Mouse (Mus musculus) embryonic facial prominence, embryonic 10.5 days (tissue): ENCODE results near the gene Gabpa. TPM values are rescaled to one million over a fixed set of nuclear protein-coding genes. Genes with fewer than 3 reads are reported as not detected.

ENCODE experiments used
- DNase-seq: peaks from one replicate; pipeline ENCODE4 v3.0.0-alpha.2; 2017; ENCODE audit warnings: low spot score
- H3K27ac ChIP-seq: fragments of 300-500 bp; sonication (generic); replicated peaks from 2 replicates; pipeline ENCODE4 v1.5.1; 2016; ENCODE audit warnings: mild to moderate bottlenecking
- H3K27me3 ChIP-seq: fragments of 300-500 bp; sonication (generic); replicated peaks from 2 replicates; pipeline ENCODE4 v1.6.1; 2016; ENCODE audit warnings: low read depth, mild to moderate bottlenecking; ENCODE audit not compliant: poor library complexity, severe bottlenecking
- H3K36me3 ChIP-seq: fragments of 300-500 bp; sonication (generic); replicated peaks from 2 replicates; pipeline ENCODE4 v1.6.1; 2016; ENCODE audit warnings: mild to moderate bottlenecking, moderate library complexity
- H3K4me1 ChIP-seq: fragments of 300-500 bp; sonication (generic); 2 replicates; pipeline ENCODE4 v1.6.1; 2016
- H3K4me3 ChIP-seq: fragments of 300-500 bp; sonication (generic); 2 replicates; pipeline ENCODE4 v1.5.1; 2016; ENCODE audit warnings: mild to moderate bottlenecking, moderate library complexity
- H3K9me3 ChIP-seq: fragments of 300-500 bp; sonication (generic); 2 replicates; pipeline ENCODE4 v1.6.1; 2016; ENCODE audit warnings: mild to moderate bottlenecking
- WGBS: fragments of 180-500 bp; shearing (Covaris S2); methylation state at CpG from one replicate; pipeline ENCODE4 v1.1.7; 2016; 5-methylcytosine and 5-hydroxymethylcytosine counted together
- polyA plus RNA-seq: library from polyadenylated mRNA; unstranded; fragments of >200 nt; fragmentation: Nextera tagmentation; extraction: Ambion mirVana; gene quantifications from 2 replicates; pipeline ENCODE4 v1.2.1, GENCODE M21; 2016

Gabpa gene
- polyA plus RNA-seq, 1 experiment from 2014 or later: 38.7 TPM

DNA sequence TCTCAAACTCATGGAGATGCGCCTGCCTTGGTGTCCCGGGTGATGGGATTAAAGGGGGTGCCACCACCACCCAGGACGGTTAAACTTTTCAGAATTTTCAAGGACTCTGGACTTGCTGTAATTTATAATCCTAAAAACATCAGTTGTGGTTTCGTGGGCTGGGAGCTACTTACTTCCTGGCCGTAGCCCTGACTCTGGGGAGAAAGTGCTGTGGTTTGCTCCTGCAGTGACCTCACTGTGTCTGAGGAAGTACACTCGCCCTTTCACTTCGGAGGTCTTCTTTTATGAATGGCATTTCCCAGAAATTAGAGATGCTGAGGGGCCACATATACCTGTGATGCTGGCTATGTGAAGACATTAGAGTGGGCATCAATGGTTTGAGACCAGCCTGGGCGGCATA is 20.2 kb upstream of the Gabpa start:
- 85% methylated on average over 8 of the region's 8 CpGs for WGBS
- Histone ChIP-seq H3K27me3 (no peaks in the 10 kb centered on the region), H3K4me3 (no peak overlapping the region), H3K4me1 (no peaks in the 10 kb centered on the region), H3K36me3 (no peaks in the 10 kb centered on the region), H3K9me3 (no peaks in the 10 kb centered on the region), H3K27ac (no peak overlapping the region)
- no peak for DNase-seq

DNA sequence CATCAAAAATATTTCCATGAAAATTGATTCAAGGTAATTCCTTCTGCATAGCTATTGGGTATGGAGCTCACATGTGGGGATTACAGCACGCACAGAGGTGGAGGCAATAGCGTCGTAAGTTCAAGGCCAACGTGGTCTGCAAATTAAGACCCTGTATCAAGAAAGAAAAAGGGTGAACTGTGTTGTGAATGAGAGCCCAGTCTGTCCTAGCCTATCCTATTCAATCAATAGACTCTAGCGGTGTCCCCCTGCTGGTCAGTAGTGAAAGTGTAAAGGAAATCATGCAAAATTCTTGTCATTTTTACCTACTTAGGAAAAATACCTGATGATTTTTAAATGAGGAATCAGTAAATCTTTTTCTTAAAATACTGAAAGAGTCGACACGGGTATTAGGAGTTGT is 17.3 kb upstream of the Gabpa start:
- Histone ChIP-seq H3K4me1 (no peaks in the 10 kb centered on the region), H3K9me3 (no peaks in the 10 kb centered on the region), H3K27ac (no peak overlapping the region), H3K4me3 (no peak overlapping the region), H3K36me3 (peaks cover 13% of the 10 kb centered on the region), H3K27me3 (no peaks in the 10 kb centered on the region)
- 41% methylated on average over 7 of the region's 7 CpGs for WGBS
- peak; percentile 22 for DNase-seq

DNA sequence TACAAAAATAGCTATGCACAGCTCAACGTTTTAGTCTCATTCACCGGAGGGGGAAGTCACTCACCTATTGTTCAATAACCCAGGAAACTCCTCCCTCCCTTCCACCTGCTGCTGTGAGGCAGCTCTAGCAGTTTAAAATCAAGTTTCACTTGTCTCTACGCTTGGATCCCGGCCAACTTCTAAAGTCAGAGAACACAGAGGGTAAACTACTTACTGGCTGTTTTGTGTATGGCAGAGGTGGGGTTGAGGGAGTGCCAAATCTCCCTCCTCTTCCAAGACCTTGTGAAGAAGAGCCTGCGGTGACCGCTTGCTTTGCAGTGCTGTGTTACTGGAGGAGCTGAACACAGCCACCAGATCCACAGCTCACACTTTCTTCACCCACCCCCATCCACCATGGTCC is 9.7 kb upstream of the Gabpa start:
- Histone ChIP-seq H3K36me3 (peaks cover 86% of the 10 kb centered on the region), H3K4me3 (no peak overlapping the region), H3K9me3 (no peaks in the 10 kb centered on the region), H3K27ac (no peak overlapping the region), H3K27me3 (no peaks in the 10 kb centered on the region), H3K4me1 (no peaks in the 10 kb centered on the region)
- 85% methylated on average over 6 of the region's 6 CpGs for WGBS
- no peak for DNase-seq

DNA sequence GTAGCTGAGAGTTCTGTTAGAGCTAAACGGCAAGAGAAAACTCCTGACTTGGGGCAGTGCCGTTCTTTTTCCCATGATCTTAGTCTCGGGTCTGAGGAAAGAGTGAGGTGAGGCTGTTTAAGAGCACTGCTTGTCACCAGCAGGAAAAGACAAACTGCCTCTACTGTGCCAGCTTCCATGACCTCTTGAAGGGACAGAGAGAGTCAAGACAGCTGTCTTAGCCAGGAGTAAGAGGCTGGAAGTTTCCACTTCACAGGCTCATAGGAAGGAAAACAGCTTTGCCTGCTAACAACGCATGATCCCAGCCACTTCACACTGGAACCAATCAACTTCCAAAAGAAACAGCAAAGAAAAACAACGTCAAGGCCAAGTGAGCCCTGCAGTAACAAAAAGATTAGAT is 3.0 kb upstream of the Gabpa start:
- Histone ChIP-seq H3K27me3 (no peaks in the 10 kb centered on the region), H3K9me3 (no peaks in the 10 kb centered on the region), H3K36me3 (peaks cover 65% of the 10 kb centered on the region), H3K4me3 (no peak overlapping the region), H3K27ac (no peak overlapping the region), H3K4me1 (peaks cover 16% of the 10 kb centered on the region)
- no peak for DNase-seq
- WGBS: 88% methylated on average over 5 of the region's 5 CpGs

DNA sequence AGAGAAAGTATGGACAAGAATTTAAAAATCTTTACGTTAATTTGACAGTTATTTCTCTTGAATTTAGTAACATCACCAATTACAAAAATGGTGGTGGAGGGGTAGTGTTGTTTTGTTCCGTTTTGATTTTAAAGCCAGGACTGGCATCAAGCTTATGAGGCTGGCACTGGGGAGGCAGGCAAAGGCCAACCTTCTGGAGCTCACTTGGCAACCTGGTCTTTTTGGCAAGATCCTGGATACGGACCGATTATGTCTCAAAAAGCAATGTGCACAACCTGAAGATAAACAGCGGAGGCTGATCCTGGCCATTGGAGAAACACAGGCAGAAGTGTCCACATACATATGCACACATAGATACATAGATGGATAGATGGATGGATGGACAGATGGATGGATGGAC is 2.0 kb upstream of the Gabpa start:
- Histone ChIP-seq H3K4me1 (peaks cover 22% of the 10 kb centered on the region), H3K4me3 (no peak overlapping the region), H3K27ac (no peak overlapping the region), H3K27me3 (no peaks in the 10 kb centered on the region), H3K9me3 (no peaks in the 10 kb centered on the region), H3K36me3 (peaks cover 60% of the 10 kb centered on the region)
- whole genome bisulfite sequencing: 95% methylated on average over 5 of the region's 5 CpGs
- no peak for DNase-seq

DNA sequence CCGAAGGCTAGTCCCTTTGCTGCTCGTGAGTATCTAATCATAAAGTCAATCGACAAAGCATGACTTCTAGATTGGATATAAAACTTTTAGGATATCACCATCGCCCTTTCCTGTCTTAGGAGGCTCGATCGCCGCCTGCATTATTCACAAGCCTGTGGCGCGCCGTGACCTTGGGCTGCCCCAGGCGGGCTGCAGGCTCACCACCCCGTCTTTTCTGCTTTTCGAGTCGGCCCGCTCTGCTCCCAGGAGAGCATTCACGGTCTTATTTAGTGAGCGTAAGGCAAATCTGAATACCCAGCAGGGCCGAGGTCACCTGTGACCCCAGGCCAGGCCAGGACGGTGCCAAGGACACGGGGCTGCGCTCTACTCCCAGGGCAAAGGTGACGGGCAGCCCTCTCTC is 381 bp upstream of the Gabpa start:
- H3K9me3 ChIP-seq: no peaks in the 10 kb centered on the region
- H3K4me3 ChIP-seq: peak overlapping the region; percentile 94
- H3K36me3 ChIP-seq: peaks cover 48% of the 10 kb centered on the region
- no peaks in the 10 kb centered on the region for H3K27me3 ChIP-seq
- under 1% methylated on average over 22 of the region's 22 CpGs for WGBS
- peak overlapping the region; percentile 99 for H3K27ac ChIP-seq
- H3K4me1 ChIP-seq: peaks cover 22% of the 10 kb centered on the region
- no peak for DNase-seq

DNA sequence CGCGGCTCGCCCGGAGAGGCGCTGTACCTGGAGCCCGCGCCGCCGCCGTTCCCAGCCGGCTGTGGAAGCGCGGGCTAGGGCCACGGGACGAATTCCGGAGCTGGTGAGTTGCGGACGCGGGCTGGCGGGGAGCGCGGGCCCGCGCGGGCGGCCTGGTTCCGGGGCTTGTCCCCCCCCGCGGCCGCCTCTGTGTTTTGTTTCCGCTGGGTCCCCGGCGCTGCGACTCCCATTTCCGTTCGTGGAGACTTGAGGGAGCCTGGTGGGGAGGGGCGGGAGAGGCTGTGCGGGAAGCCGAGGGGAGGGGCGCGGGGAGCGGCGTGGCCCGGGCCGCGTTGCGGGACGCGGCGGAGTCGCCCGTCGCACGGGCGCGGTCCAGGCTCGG is 707 bp downstream of the Gabpa start, which contains the start of gene Atp5j:
Gene Atp5j (minus strand): TSS at position 185 of the 382 bp plus-strand sequence.
- peak within 1 kb of the TSS; percentile 94 for H3K4me3 ChIP-seq
- WGBS: under 1% methylated on average over 57 of the region's 57 CpGs
- DNase-seq: peak; percentile 86

DNA sequence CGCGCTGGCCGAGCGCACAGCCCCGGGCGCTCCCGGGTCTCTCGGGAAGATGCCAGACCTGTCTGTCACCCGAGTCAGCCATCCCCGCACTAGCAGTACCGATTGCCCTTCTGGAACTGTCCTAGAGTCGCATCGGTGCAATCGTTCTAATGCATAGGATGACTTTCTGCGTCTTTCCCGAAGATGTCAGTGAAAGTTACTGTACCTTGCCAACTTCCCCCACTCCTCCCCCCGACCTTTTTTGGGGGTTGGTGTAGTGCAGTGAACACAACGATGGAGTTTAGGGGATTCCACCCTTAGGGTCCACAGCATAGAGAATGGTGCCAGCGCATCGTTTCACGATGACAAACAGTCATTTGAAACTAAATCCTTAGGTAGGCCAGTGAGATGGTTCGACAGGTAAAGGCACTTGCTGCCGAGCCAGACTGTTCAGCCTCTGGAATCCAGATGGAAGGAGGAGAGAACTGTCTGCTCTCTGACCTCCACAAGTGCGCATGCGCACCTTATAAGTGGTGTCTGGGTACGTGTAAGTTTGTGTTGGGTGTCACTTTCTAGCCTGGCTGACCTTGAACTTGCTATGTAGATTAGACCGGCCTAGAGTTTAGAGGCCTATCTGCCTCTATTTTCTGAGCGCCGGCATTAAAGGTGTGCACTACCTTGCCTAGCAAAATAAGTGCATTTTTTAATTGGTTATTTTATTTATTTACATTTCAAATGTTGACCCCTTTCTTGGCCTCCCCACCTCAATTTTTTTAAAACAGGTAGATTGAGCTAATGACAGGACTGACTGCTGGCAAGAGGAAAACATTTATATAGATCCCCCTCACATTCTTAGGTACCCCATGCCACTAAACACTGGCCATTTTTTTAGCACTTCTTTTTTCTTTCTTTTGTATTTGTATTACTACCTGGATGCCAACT is 1.4 kb downstream of the Gabpa start:
- Histone ChIP-seq H3K4me3 (peak overlapping the region; percentile 94), H3K9me3 (no peaks in the 10 kb centered on the region), H3K27ac (peak overlapping the region; percentile 99), H3K4me1 (peaks cover 22% of the 10 kb centered on the region), H3K27me3 (no peaks in the 10 kb centered on the region), H3K36me3 (peaks cover 46% of the 10 kb centered on the region)
- peak; percentile 67 for DNase-seq
- WGBS: 7% methylated on average over 29 of the region's 29 CpGs

More for the DNA sequence above, 707 bp downstream of the Gabpa start, which contains the start of gene Atp5j:
- no peaks in the 10 kb centered on the region for H3K27me3 ChIP-seq
- peaks cover 46% of the 10 kb centered on the region for H3K36me3 ChIP-seq
- peaks cover 22% of the 10 kb centered on the region for H3K4me1 ChIP-seq
- H3K9me3 ChIP-seq: no peaks in the 10 kb centered on the region
- H3K27ac ChIP-seq: peak within 1 kb of the TSS; percentile 99

DNA sequence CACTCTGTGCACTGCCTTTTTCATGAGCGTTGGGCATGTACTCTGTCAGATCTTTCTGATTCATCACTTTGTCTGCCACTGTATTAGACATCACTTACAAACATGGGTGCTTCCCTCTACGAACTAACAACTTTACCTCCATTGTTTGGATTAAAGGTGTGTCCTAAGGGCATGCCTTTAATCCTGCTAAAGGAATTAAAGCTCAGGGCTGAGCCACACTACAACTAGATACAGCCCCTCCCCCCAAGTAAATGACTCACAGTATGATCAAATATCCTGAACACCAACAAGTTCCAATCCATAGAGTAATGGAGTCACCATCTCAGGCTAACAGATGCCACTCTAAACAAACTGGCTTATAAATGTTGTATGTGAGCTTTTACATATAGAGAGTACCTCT is 3.9 kb downstream of the Gabpa start:
- Histone ChIP-seq H3K27me3 (no peaks in the 10 kb centered on the region), H3K4me1 (peaks cover 19% of the 10 kb centered on the region), H3K4me3 (no peak overlapping the region), H3K9me3 (no peaks in the 10 kb centered on the region), H3K27ac (no peak overlapping the region), H3K36me3 (peaks cover 42% of the 10 kb centered on the region)
- 81% methylated on average over 2 of the region's 2 CpGs for WGBS
- no peak for DNase-seq

DNA sequence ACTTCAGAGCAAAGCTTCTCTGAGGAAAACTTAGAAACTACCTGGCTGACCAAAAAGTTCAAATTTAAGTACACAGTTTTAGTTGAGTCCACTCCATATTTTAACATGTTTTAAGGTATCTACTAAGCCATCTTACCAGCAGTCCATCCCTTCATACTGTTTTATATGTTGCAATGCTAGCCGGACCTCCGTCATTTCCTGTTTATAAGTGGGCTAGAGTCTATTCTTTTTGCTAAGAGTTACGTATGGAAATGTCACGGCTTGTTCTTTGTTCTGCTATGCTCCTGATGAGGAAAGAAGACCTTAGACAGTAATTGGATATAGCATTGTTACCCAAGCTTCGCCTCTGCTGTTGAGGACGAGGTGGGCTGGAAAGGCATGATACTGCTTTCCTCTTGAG is 18.8 kb downstream of the Gabpa start:
- H3K27me3 ChIP-seq: no peaks in the 10 kb centered on the region
- H3K4me1 ChIP-seq: no peaks in the 10 kb centered on the region
- no peak overlapping the region for H3K4me3 ChIP-seq
- no peaks in the 10 kb centered on the region for H3K9me3 ChIP-seq
- no peak overlapping the region for H3K27ac ChIP-seq
- no peak for DNase-seq
- peaks cover 96% of the 10 kb centered on the region for H3K36me3 ChIP-seq
- 93% methylated on average over 6 of the region's 6 CpGs for WGBS

DNA sequence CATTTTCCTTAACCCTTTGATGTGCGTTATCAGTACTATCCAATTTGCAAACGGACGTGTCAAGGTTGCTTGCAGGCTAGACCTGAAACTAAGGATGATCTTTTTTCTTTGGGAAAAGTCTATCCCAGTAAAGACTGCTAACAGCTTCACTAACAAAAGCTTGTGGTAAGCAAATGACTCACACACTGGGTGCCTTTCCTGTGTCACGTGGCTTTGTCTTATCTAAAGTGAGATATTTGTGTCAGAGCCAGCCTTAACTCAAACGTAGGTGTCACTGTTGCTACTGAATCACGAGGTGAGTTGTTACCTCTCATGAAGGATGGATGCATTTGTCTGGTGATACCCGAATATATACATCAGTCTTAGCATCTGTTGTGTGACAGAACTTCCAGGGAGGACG is 29.9 kb downstream of the Gabpa start:
- no peaks in the 10 kb centered on the region for H3K27me3 ChIP-seq
- 90% methylated on average over 8 of the region's 8 CpGs for WGBS
- peaks cover 55% of the 10 kb centered on the region for H3K36me3 ChIP-seq

DNA sequence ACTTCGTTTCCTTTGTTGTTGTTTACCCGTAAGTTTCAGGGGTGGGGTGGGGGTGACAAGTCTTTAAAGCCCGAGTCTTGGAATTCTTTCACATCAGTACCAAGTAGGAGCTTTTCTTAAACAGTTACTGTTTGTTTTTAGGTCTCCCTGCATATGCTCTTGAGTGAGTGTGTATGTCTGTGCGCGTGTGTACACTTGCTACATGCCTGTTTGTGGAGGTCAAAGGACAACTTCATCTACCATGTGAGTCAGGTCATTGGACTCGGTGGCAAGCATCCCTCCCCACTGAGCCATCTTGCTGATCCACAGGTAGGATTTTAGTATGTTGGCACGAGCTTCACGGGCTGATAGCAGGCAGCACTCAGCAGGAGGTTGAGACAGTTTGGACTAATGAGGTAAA is 39.1 kb downstream of the Gabpa start:
- no peaks in the 10 kb centered on the region for H3K27me3 ChIP-seq
- no peak overlapping the region for H3K27ac ChIP-seq
- no peak for DNase-seq
- H3K4me1 ChIP-seq: no peaks in the 10 kb centered on the region
- H3K9me3 ChIP-seq: no peaks in the 10 kb centered on the region
- H3K4me3 ChIP-seq: no peak overlapping the region
- 83% methylated on average over 8 of the region's 8 CpGs for WGBS
- no peaks in the 10 kb centered on the region for H3K36me3 ChIP-seq

More for the DNA sequence above, 29.9 kb downstream of the Gabpa start:
- H3K27ac ChIP-seq: no peak overlapping the region
- no peak for DNase-seq
- no peak overlapping the region for H3K4me3 ChIP-seq
- no peaks in the 10 kb centered on the region for H3K4me1 ChIP-seq
- no peaks in the 10 kb centered on the region for H3K9me3 ChIP-seq

DNA sequence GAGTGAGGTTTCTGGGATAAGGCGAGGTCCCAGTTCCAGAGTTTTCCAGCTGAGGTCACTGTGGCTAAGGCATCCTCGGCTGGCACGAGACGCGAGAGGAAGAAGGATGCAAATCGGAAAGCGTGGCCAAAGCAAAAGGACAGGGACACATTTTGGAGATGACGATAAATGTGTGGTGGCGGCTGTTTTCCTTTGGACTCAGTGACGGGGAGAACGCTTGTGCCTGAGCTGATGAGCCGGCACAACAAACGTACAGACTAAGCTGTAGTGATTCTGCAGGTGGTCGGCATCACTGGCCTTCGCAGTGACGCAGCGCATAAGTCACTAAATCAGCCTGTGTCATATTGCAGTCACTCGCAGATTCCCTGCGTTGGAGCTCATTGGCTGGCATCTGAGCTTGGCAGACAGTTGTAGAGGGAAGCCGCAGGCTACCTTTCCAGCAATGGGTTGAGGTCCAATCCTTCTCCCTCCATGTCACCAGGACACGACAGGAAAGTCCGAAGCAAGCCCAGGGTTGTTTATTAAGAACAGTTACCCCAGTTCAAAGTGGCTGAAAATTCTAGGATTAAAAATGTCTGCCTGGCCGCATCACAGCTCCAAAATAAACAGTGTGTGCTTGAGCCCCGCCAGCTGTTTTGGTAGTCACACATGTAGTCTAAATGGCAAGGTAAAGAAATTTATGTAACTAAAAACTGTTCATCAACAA is 40.4 kb downstream of the Gabpa start:
- Histone ChIP-seq H3K36me3 (no peaks in the 10 kb centered on the region), H3K9me3 (no peaks in the 10 kb centered on the region), H3K4me1 (no peaks in the 10 kb centered on the region), H3K27ac (no peak overlapping the region), H3K4me3 (no peak overlapping the region), H3K27me3 (no peaks in the 10 kb centered on the region)
- no peak for DNase-seq
- WGBS: 85% methylated on average over 24 of the region's 24 CpGs
